Mouse (Mus musculus) 416B (cell line): ENCODE measurements around the gene Rragd.
"Not testable (repeated sequence)": the region's sequence is repeated elsewhere in the genome, so short reads cannot be mapped to it uniquely, and the experiment has no call there.

ENCODE experiments used
- DNase-seq: peaks from one replicate; pipeline ENCODE4 v3.0.0; 2011; ENCODE audit warnings: low read depth

The Rragd gene

DNA sequence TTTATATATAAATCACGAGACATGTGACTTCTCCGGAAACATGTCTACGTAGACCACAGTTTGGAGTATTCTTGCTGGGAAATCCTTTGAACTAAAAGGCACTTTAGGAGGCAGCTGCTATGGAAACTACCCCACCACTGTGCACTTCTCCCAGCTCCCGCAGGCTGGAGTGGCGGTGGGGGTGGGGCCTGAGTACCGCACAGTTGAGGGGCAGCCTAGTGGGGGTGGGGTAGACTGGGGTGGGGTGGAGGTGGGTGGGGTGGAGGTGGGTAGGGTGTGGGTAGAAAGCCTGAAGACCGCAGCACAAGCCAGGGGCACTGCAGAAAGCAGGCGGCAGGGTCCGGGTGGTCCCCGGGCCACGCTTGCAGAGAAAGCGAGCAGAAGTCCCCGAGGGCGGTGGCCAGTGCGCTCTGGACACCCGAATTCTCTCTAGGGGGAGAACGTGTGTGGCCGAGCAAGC, at the start of gene Rragd:
TSS of gene Rragd (plus strand) at position 322 of the 460 bp plus-strand sequence.
- no peak for DNase-seq

DNA sequence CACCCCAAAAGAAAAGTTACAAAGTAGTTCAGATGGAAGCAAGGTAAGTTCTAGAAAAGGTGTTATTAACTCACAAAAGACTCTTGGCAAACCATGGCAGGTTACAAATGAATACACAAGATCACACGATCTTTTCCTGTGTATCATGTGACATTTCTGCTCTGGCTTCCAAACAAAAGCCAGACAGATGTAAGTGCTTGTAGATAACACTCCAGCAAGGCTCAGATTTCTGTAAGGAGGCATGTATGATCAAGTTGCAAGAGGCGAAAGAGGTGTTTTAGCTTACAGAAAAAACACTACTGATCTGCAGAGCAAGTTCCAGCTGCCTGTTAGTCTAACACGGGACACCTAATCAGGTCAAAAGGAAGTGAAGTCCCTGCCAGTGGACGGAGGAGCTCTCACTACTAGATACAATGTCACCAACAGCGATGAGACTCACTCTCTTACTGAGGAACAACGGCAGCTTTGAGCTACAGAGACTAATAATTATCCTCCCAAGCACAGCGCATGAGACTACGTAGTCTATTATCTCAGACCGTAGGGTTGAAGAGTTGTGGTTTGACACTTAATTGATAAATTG, 46.0 kb upstream of the Rragd start:
- no peak for DNase-seq

DNA sequence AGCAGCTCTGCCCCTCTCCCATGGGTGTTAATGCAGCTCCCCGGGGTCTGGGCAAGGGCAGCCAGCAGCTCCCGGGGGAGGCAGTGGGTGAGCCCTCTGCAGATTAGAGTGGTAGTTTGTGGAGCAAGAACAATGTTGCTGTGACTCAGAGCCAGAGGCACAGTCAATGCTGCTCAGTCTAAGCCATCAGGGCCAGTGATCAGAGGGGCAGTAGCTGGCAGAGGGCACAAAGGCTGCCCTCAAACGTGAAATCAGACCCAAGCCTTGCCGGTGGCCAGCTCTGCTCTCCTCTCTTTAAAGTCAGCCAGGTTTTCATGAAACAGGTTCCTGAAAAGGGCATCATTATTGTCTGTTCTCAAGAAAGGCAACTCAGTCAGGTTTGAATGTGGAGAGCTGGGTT, 43.3 kb upstream of the Rragd start:
- no peak for DNase-seq

DNA sequence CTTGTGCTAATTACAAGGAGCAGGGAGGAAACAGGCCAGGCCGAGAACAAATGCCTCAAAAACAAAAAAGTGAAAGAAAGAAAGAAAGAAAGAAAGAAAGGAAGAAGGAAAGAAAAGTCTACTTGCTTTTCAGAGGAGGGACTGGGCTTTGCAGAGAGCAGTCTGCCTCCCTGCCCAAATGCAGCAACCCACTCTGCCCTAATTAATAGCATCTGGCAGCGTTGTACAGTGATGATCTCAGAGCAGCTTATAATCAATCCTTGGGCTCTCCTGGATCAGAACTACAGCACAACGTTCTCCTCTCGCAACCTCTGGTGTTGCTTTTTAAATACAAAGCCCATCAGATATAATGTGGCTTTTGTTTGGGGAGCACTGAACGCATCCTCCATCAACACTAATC, 42.9 kb upstream of the Rragd start:
- no peak for DNase-seq

GRCm38 (mm10) chr4:32940984-32941383, 41.9 kb upstream of the Rragd start:
- no peak for DNase-seq

DNA sequence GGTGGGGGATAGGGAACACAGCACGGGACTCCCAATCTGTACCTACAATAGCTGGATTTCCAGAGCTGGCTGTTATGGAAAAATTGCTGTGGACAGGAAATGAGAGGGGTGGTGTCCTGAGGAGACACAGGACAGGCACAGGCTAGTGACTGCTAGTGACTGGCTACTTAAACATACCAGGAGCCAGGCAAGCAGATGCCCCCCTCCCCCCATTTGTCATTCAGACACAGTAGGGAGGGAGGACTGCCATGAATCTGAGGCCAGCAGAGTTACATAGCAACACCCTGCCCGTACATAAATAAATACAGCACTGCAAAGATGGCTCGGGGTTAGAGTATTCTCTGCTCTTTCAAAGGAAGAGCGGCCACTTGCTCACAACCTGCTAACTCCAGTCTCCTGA, 35.2 kb upstream of the Rragd start:
- no peak for DNase-seq

GRCm38 (mm10) chr4:32948696-32949095, 34.1 kb upstream of the Rragd start:
- no peak for DNase-seq

- DNase-seq, result no peak
Measured at GRCm38 (mm10) chr4:32950356-32951034, 32.3 kb upstream of the Rragd start, which contains the start of gene Ankrd6. Gene Ankrd6, minus strand, starts transcription at chr4:32950841.

DNA sequence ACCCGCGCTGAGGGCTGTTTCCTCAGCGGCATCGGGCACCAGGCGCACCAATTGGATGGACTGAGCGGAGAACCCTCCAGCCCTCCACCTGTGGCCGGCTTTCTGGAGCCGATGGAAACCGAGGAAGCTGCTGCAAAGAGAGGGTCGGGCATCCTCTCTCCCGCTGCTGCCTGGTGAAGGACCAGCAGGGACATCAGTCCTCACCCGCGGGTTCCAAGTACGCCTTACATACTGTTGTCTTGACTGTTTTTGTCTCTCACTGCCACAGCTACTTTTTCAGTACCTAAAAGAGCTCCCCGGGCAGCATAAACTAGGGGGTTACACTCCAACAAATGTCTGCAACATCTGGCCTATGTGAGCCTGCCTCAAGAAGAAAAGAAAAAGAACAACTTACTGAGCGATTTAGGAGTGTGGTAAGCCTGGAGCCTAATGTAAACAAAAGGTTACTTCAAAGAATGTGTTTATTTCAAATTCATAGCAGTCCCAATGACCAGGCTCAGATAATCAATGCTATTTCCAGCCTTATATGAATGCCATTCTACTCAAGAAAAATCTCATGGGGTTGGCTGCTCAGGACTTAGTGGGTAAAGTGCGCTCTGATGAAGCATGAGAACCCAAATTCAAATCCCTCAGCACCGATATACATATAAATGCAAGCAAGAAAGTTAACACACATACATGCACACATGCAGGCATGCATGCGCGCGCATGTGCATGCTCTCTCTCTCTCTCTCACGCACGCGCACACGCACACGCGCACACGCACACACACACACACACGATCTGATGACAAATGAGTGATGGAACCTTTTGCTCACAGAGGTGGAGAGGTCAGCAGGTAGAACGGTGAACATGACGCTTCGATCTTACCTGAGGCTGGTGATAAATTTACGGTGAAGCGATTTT, 31.5 kb upstream of the Rragd start:
- no peak for DNase-seq

DNA sequence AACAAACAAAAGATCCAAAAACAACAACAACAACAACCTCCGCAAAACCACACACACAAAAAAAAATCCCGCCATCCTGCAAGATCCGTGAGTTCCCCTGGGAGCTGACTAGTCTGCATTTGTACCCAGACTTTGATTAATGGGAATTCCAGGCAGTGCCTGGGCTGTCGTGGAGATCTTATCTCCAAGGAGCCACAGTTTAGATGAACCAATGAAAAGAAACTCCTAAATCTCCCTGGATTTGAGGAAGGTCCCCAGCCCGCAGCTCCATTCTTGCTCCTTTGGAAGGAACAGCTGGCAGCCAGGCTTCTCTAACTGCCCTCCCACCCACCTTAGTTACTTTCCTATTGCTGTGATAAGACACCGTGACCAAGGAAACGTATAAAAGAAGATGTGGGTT, 30.2 kb upstream of the Rragd start:
- no peak for DNase-seq

DNA sequence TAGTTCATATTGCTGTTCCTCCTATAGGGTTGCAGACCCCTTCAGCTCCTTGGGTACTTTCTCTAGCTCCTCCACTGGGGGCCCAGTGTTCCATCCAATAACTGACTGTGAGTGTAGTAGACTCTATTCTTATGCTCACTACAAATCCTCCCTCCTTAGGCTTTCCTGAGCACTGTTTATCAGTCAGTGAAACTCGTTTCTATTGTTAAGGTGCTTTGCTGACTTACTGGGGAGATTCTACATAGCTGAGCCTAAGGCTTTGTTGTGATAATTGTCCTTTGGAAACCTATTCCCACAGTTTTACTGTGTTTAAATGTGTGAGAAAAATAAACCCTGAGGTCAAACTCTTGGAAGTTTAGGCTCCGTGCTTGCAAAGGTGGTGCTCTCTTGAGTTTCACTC, 26.4 kb upstream of the Rragd start:
- DNase-seq, result no peak

GRCm38 (mm10) chr4:32961394-32961793, 21.4 kb upstream of the Rragd start:
- no peak for DNase-seq

GRCm38 (mm10) chr4:32964619-32965018, 18.2 kb upstream of the Rragd start:
- DNase-seq, result not testable (repeated sequence)

DNA sequence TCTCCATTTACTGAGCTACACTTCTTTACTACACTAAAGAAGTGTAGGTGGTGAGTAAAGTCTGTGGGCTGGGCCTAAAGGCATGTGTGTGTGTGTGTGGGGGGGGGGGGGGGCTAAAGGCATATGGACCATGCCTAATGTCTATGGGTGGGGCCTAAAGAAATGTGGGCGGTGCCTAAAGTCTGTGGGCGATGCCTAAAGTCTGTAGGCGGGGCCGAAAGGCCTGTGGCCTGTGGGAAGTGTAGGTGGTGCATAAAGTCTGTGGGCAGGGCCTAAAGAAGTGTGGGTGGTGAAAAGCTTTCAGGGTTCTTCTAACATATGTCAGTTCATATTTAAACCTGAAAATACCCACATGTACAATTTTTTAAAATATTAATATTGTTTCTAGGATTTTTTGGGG, 5.5 kb upstream of the Rragd start:
- DNase-seq, result no peak

- DNase-seq, result no peak
Measured at GRCm38 (mm10) chr4:32980061-32980460, 2.8 kb upstream of the Rragd start.

- no peak for DNase-seq
Measured at GRCm38 (mm10) chr4:32981617-32982016, 1.2 kb upstream of the Rragd start.

DNA sequence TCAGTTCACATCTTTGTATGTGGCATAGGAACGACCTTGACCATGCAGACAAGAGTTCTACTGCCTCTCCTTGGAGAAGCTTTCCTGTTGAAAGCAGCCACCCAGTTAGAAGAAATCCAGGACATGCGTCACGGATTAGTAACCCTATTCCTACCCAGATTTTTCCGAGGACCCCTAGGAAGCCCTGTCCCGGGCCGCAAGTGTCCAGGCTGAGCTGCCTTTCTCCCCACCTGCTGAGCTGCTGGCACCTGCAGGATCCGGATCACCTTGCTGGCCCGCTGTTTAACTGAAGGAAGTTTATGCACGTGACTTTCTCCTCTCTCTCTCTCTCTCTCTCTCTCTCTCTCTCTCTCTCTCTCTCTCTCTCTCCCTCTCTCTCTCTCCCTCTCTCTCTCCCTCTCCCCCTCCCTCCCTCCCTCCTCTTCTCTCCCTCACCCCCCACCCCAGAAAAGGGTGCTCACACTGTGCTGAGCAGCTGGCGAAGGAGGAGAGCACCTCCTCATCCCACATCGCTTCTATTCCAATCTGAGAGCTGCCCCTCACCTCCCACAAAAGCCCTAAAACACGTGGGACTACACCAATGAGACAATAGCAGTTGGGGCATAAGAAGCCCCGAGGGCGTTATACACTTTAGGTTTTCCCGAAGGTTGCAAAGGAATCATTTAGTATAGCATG, 659 bp upstream of the Rragd start:
- DNase-seq, result no peak

DNA sequence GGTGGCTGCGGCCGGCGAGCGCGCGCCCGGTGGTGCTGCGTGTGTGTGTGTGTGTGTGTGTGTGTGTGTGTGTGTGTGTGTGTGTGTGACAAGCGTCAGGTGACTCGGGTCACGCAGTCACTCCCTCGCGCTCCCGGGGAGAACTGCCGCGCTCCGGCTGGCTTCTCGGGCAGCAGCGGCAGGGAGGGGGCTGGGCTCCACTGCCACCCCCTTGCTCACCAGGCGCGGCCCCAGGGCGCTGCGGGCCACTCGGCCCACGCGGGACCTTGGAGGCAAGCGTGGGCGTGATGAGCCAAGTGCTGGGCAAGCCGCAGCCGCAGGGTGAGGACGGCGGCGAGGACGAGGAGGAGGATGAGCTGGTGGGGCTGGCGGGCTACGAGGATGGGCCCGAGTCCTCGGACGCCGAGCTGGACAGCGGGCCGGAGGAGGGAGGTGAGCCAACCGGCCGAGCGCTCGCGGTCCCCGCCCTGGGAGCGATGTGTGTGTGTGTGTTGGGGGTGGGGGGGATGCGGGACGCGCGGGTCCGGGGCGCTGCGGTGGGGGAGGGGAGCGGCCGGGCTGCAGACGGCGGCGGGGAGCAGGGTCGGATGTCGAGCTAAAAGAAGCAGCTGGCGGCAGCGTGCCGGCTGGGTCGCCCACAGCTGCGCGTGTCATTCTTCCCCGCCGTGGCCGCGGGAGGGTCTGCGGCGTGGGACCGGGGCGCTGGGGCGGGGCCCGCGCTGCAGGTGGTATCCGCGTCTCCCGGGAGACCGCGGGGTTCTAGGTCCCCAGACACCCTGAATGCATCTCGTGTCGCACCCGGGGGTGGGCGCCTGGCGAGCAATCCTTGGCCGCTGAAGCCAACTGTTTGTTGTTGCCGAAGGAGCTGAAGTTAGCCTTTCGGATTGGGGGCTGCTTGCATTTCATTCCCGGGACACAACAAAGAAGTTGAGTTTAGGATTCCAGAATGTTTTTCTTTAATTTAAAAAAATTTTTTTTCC, 629 bp downstream of the Rragd start:
- no peak for DNase-seq

DNA sequence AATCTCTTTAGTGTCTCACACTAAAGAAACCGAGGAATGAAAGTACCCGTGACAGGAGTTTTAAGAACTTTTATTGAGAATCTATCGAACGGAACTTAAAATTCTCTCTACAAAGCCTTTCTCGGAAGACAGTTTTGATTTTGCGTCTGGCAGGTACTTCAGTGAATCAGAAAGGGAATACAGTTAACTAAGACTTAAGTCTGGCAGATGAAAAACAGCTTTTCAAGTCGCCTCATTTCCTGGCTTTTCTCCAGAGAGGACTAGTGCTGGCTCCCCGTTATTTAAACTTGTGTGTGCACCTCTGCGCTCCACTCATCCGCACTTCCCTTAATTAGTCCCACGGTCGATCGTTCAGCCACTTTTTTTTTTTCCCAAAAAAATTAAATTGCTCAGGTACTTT, 1.4 kb downstream of the Rragd start:
- DNase-seq, result no peak

GRCm38 (mm10) chr4:32984801-32985675, 2.2 kb downstream of the Rragd start:
- no peak for DNase-seq
